Mouse (Mus musculus) megakaryocyte progenitor cell, adult 5-6 weeks (primary cell): ENCODE measurements around the gene Nqo2. TPM values are rescaled to one million over a fixed set of nuclear protein-coding genes. Genes with fewer than 3 reads are reported as not detected.
A peak's percentile ranks its signal among the peaks of the same experiment; 100 is the strongest.

Source experiments
- ATAC-seq: replicated peaks from 2 replicates; pipeline ENCODE4 v1.8.0; 2016; ENCODE audit warnings: mild to moderate bottlenecking, moderate TSS enrichment, inconsistent platforms; ENCODE audit not compliant: poor library complexity
- total RNA-seq, 2 experiments: library from RNA; stranded (forward) in 1 of 2; stranded (reverse) in 1 of 2; fragments of 157-497, 149-512 nt in 1 of 2; fragments of 200-1000 nt in 1 of 2; gene quantifications; 2 replicates each; pipeline versions ENCODE4 v1.2.3 to v1.2.4; 2015 to 2017

The Nqo2 gene
- total RNA-seq, 2 experiments from 2014 or later, result 47.3 to 48.7 TPM

- no peak for ATAC-seq
These were observed 25.1 kb downstream of the Nqo2 start for GRCm38 (mm10) chr13:33989625-33990024.

DNA sequence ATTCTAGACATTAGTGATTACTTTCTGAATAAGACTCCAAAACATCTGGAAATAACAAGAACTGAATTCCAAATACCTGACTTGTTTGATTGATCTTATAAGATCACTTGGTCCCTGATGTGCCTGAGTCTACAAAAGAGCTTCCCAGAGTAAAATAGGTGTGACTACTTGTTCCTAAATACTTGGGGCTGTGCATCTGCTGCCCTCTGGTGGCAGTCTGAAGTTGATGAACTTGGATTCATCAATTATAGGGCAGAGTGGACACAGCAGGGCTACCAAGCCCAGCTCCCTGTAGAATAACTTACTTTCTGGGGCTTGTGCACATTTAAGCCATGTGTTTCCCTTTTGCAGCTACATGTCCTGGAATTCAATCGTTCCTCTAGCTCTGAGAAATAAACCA is 30.7 kb downstream of the Nqo2 start:
- peak; percentile 98 for ATAC-seq

DNA sequence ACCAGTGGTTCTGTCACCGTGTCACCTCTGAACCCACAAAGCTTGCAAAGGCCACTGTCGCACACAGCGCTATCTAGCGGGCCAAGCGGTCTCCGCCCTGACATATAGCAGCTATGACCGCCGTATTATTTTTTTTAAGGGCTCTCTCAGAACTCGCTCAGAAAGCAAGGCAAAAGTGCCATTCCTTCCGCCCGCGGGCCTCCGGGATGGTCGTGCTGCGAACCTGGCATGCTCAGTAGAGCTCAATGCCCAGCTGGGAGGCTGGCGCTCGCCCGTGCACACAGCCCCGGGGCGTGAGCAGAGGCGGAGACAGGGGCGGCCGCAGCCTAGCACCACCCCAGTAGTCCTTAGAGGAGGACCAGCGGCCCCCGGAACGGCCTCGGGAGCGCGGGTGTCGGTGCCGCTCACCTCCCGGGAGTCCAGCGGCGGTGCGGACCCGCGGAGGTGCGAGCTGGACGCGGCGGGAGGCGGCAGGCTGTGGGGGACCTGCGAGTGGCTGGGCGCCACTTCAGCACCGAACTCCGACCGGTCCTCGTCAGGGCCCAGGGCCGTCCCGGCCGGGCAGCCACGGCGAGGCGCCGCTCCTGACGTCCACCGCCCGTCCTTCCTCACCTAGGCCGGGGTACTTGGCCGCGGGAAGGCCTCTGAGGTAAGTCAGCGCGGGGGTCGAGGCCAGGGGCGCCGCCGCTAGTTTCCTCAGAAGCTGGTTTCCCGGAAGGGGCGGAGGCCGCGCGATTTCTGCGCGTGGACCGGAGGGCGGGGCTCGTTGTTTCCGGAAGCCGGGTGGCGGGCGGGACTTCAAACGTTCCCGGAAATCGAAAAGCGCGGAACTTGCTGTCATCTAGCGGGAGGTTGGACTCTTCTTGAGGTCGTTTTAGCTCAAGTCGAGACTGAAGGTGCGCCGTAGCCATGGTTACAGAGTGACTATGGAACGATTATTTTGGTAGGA is 37.8 kb downstream of the Nqo2 start, which contains the start of the genes Ripk1 and Serpinb6a:
Gene Ripk1 (plus strand): TSS at position 306 of the 949 bp plus-strand sequence.
Gene Serpinb6a (minus strand): TSS at position 737 of the 949 bp plus-strand sequence.
- ATAC-seq, result peak; percentile 88

DNA sequence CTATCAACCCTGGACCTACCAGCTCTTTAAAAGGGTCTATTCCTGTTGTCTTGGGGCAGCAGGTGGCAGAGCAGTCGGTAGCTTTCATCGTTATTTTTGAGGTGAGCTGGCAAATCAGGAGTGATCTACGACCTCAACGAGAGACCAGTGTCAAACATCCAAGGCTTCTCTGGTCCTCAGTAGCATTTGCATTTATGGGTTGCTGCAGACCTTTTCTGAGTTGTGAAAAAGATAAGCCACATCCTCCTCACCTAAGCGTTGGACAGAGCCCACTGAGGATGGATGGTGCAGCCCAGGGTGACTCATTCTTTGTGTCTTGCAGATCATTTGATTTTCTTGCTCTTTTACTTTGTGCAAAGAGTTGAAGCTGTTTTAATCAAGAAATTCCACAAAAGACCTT is 38.6 kb downstream of the Nqo2 start:
- no peak for ATAC-seq

- peak; percentile 22; the same call in 1 of the 2 replicates for ATAC-seq
These were observed 42.7 kb downstream of the Nqo2 start for GRCm38 (mm10) chr13:34007234-34007633.

DNA sequence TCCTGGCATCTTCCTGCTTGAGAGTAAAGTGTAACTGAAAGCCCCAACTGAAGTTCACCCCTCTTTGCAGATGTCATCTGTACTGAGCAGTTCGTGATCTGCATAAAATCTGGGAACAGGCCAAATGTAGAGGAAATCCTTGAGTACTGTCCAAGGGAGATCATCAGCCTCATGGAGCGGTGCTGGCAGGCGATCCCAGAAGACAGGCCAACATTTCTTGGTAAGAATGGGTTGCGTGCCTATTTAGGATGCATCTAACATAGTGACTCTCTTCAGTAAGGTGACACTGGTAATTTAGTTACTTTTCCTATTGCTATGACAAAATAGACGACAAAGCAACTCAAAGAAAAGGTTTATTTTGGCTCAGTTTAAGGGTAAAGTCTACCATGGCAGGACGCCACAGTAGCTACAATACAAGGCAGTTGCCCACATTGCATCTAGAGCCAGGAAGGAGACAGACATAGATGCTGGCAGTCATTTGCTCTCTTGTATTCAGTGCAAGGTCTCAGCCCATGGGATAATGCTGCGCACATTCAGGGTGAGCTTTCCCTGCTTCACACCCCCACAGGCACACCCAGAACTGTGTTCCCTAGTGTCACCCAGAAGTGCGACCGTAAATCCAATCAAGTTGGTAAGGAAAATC is 52.6 kb downstream of the Nqo2 start:
- ATAC-seq, result no peak

DNA sequence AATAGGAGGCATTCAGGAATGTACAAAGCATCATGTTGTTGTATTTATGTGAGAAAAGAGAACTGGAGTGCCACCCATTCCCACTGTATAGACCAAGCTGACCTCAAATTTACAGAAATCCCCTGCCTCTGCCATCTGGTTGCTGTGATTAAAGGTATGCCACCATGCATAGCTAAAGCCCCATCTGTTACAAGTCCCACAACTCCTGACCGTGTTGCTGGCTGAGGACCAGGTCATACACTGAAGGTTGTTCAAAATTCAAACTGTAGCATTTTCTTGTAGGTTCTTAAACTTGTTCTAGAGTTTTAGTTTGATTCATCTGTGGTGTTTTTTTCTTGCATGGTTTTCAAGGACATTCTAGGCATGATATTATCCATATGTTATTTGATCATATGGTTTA is 54.0 kb downstream of the Nqo2 start:
- no peak for ATAC-seq

DNA sequence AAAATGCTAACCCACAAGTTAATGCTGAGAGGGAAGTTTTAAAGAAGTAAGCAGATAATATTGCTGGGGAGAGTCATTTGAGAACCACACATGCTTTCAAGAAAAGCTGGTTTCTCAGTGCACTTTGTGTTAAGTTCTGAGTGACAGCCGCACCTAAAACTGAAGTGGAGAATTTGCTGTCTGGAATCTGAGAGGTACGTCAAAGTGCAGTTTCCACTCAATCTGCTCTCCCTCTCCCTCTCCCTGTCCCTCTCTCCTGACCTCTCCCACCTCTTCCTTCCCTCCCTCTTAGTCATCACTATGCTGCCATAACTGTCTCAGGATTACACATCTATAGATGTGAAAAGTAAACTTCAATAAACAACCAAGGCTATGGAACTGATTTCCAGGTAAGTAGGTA is 57.5 kb downstream of the Nqo2 start:
- no peak for ATAC-seq

DNA sequence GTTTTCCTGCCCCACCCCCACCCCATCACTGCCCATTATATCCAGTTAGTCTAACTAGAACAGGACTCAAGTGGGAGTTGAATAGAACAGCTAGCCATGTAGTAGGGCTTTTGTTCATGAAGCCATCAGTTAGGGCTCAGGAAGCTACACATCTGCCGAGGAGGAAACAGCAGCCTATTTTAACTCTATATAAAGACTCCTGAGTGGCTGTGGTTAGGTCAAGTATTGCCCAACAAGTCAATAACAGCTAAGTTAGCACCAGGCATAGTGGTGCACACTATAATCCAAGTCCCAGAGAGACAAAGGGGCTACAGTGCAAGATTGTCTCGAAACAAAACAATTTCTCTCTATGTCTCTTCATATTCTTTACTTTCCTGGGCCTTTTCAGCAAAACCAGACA is 67.6 kb downstream of the Nqo2 start:
- peak; percentile 90 for ATAC-seq

DNA sequence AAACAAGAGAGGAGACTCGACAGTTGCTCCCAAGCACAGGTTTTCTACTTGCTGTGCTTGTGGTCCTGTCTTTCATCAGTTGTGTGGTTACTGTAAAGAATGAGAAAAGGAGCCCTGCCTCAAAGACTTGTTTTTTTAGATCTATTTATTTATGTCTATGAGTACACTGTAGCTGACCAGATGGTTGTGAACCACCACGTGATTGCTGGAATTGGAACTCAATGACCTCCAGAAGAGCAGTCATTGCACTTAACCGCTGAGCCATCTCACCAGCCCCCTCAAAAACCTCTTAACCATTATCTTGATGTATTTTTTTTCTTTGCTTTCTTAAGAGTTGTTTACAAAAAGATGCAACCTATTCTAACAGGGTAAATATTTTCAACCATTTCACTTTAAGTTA is 70.9 kb downstream of the Nqo2 start:
- ATAC-seq, result no peak

- no peak for ATAC-seq
These were observed 72.2 kb downstream of the Nqo2 start for GRCm38 (mm10) chr13:34036726-34037125.

GRCm38 (mm10) chr13:34037172-34038055 is 72.9 kb downstream of the Nqo2 start, which contains the start of gene Bphl:
Gene Bphl (plus strand): TSS chr13:34037597.
- peak; percentile 96 for ATAC-seq

- no peak; the same call in 1 of the 2 replicates for ATAC-seq
These were observed 73.6 kb downstream of the Nqo2 start for GRCm38 (mm10) chr13:34038056-34038432.

Other genes with a start within 250 kb of the Nqo2 start
- gene Serpinb6e, start 121.3 kb upstream of the Nqo2 start, total RNA-seq (2015), result not detected in 2 replicates
- not detected in 2 replicates for gene Serpinb6e, start 121.3 kb upstream of the Nqo2 start, total RNA-seq (2017)
- not detected in 2 replicates for gene Serpinb6c, start 59.0 kb upstream of the Nqo2 start, total RNA-seq (2015)
- gene Serpinb6c, start 59.0 kb upstream of the Nqo2 start, total RNA-seq (2017), result not detected in 2 replicates
- 42.9 and 44.3 TPM in 2 replicates for gene Ripk1, start 37.7 kb downstream of the Nqo2 start, total RNA-seq (2015)
- 49.6 and 50.6 TPM in 2 replicates for gene Ripk1, start 37.7 kb downstream of the Nqo2 start, total RNA-seq (2017)
- 10.0 and 12.8 TPM in 2 replicates for gene Serpinb6a, start 38.1 kb downstream of the Nqo2 start, total RNA-seq (2015)
- gene Serpinb6a, start 38.1 kb downstream of the Nqo2 start, total RNA-seq (2017), result 12.0 and 17.6 TPM in 2 replicates
- 96.7 and 115 TPM in 2 replicates for gene Bphl, start 72.9 kb downstream of the Nqo2 start, total RNA-seq (2015)
- 40.2 and 70.3 TPM in 2 replicates for gene Bphl, start 72.9 kb downstream of the Nqo2 start, total RNA-seq (2017)
- 2.3 and 2.5 TPM in 2 replicates for gene Tubb2a, start 113.3 kb downstream of the Nqo2 start, total RNA-seq (2015)
- gene Tubb2a, start 113.3 kb downstream of the Nqo2 start, total RNA-seq (2017), result 6.9 and 7.9 TPM in 2 replicates
- gene Tubb2b, start 165.8 kb downstream of the Nqo2 start, total RNA-seq (2015), result not detected in 2 replicates
- not detected in 2 replicates for gene Tubb2b, start 165.8 kb downstream of the Nqo2 start, total RNA-seq (2017)
- 73.3 and 75.8 TPM in 2 replicates for gene Psmg4, start 198.3 kb downstream of the Nqo2 start, total RNA-seq (2015)
- gene Psmg4, start 198.3 kb downstream of the Nqo2 start, total RNA-seq (2017), result 200 and 229 TPM in 2 replicates